Mouse (Mus musculus) thymus, postnatal 4 days (tissue): ENCODE results near the gene Mia.

Experiments used
- DNase-seq: peaks from one replicate; pipeline ENCODE4 v3.0.0; 2021

The Mia gene

GRCm38 (mm10) chr7:27180837-27181695 is at the start of gene Mia, which contains the start of gene Gm21983:
TSS of gene Mia (minus strand) at chr7:27181157.
TSS of gene Gm21983 (minus strand) at chr7:27181086.
- no peak for DNase-seq

- no peak for DNase-seq
Observed at GRCm38 (mm10) chr7:27228865-27229264, 47.9 kb upstream of the Mia start.

GRCm38 (mm10) chr7:27228281-27228821 is 47.4 kb upstream of the Mia start, which contains the start of gene Itpkc:
TSS of gene Itpkc (minus strand) at chr7:27228661.
- DNase-seq, result peak; percentile 91

- no peak for DNase-seq
Observed at GRCm38 (mm10) chr7:27227676-27228075, 46.7 kb upstream of the Mia start.

- DNase-seq, result no peak
Observed at GRCm38 (mm10) chr7:27227276-27227675, 46.3 kb upstream of the Mia start.

- DNase-seq, result no peak
Observed at GRCm38 (mm10) chr7:27224877-27225575, 44.1 kb upstream of the Mia start.

- no peak for DNase-seq
Observed at GRCm38 (mm10) chr7:27222538-27222937, 41.6 kb upstream of the Mia start.

- no peak for DNase-seq
Observed at GRCm38 (mm10) chr7:27221939-27222338, 41.0 kb upstream of the Mia start.

GRCm38 (mm10) chr7:27219937-27220336 is 39.0 kb upstream of the Mia start:
- DNase-seq, result no peak

- DNase-seq, result no peak
Observed at GRCm38 (mm10) chr7:27218586-27218985, 37.6 kb upstream of the Mia start.

GRCm38 (mm10) chr7:27212626-27213025 is 31.7 kb upstream of the Mia start:
- no peak for DNase-seq

- no peak for DNase-seq
Observed at GRCm38 (mm10) chr7:27203730-27204449, 22.9 kb upstream of the Mia start.

- no peak for DNase-seq
Observed at GRCm38 (mm10) chr7:27198779-27199178, 17.8 kb upstream of the Mia start.

- DNase-seq, result no peak
Observed at GRCm38 (mm10) chr7:27198355-27198754, 17.4 kb upstream of the Mia start.

GRCm38 (mm10) chr7:27197634-27198033 is 16.7 kb upstream of the Mia start:
- DNase-seq, result no peak

- no peak for DNase-seq
Observed at GRCm38 (mm10) chr7:27197136-27197535, 16.2 kb upstream of the Mia start.

GRCm38 (mm10) chr7:27195681-27196611 is 15.0 kb upstream of the Mia start, which contains the start of the genes BC024978 and Snrpa:
TSS of gene BC024978 (plus strand) at chr7:27195781.
TSS of gene Snrpa (minus strand) at chr7:27196271.
- DNase-seq, result peak; percentile 94

GRCm38 (mm10) chr7:27193731-27194130 is 12.8 kb upstream of the Mia start:
- DNase-seq, result no peak

GRCm38 (mm10) chr7:27192434-27192833 is 11.5 kb upstream of the Mia start:
- no peak for DNase-seq

GRCm38 (mm10) chr7:27189271-27189931 is 8.4 kb upstream of the Mia start:
- DNase-seq, result peak; percentile 37

GRCm38 (mm10) chr7:27185986-27186385 is 5.0 kb upstream of the Mia start:
- DNase-seq, result no peak
